Mouse (Mus musculus): Measurements from ENCODE around the gene Wdr24.

GRCm38 (mm10) chr17:25808028-25808427 is 15.4 kb upstream of the Wdr24 start:
- no peak for TF ChIP-seq CTCF (IDR thresholded peaks at IDR 0.05; ENCODE audit: insufficient read depth, low read depth, low read length)
- TF ChIP-seq POLR2A (IDR thresholded peaks at IDR 0.05; ENCODE audit: insufficient read depth, low read depth, low read length): no peak
